Mouse (Mus musculus): ENCODE results near the gene Rptor. TPM values are rescaled to one million over a fixed set of nuclear protein-coding genes. Genes with fewer than 3 reads are reported as not detected.
A peak's percentile ranks its signal among the peaks of the same experiment; 100 is the strongest.

Rptor gene
- total RNA-seq, 2 experiments from 2014 or later = 64.2 to 70.0 TPM

DNA sequence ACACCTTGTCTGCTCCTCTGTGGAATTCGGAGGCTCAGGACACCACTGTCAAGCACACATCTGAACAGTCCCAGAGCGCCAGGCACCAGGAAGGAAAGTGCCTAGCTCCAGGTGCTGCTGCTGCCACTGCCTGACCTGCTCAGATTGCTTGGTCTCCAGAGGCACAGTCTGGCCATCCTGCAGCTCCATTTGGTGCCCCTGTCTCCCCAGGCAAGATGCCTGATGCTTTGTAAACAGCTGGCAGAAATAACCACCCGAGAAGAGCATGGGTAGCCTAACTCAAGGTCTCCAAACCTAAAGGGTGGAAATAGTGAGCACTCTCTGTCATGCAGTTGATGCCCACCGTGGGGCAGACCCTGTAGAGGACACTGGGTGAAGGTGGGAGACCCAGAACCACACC, 311.7 kb downstream of the Rptor start:
- intact Hi-C loops (cut with DNase I) = loop anchor here (5.0 kb wide), 1 partner anchor 188 kb away; no protein-coding TSS in a partner anchor
- peak overlapping the region; percentile 92 for H3K27ac ChIP-seq
- no peak for TF ChIP-seq CTCF (IDR thresholded peaks at IDR 0.05)
- no peak for DNase-seq (ENCODE audit: extremely low spot score in 1 of 2, low spot score in 2 of 2)
- peak overlapping the region; percentile 66 for H3K4me3 ChIP-seq

DNA sequence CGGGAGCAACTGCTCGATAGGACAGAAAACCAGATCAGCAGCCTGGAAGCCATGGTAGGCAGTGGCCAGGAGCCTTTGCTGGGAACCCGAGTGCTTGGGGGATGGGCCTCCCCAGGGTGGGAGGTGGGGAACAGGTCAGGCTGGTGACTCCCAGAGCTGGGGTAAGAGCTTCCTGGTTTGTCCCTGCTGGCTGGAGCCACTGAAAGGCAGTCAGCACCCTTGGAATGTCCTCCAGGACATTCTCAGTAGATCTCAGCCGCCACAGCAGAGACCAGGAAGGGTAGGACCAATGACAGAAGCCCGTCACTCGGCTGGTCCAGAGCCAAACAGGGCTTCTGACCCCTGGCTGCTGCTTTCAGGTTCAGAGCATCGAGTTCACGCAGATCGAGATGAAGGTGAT, 313.0 kb downstream of the Rptor start:
- Histone ChIP-seq H3K4me3 (no peak overlapping the region), H3K27ac (no peak overlapping the region)
- intact Hi-C loops (cut with DNase I) = no loop called here
- no peak for TF ChIP-seq CTCF (IDR thresholded peaks at IDR 0.05)
- DNase-seq (ENCODE audit: extremely low spot score in 1 of 2, low spot score in 2 of 2) = no peak

DNA sequence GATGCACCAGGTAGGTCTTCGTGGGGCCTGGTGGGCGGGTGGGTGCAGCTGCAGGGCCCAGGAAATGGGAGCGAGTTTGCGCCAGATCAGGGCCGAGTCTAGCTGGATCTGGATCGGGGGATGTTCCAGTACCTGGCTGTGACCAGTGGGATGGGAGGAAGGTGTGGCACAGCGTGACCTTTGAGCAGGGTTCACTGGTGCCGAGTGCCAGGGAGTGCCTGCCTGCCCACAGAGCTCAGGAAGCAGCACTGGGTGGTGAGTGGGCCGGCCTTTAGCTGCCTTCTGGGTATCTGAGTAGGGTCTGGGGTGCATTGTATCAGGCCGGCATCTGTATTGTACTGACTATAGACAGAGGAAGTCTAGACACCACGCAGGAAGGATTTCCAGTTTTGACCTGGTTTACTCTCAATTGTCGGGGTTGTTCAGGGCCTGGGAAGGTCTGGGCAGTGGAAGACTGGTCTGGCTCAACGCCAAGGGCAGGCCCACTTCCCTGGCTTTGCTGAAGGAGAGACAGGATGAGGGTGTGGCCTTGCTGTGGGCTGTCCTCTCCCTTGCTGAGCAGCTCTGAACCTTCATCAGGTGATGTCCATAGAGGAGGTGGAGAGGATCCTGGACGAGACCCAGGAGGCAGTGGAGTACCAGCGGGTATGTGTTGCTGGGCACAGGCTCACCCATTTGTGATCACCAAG, 313.5 kb downstream of the Rptor start:
- DNase-seq (ENCODE audit: extremely low spot score in 1 of 2, low spot score in 2 of 2) = no peak
- Histone ChIP-seq H3K27ac (no peak overlapping the region), H3K4me3 (no peak overlapping the region)
- intact Hi-C loops (cut with DNase I) = no loop called here
- TF ChIP-seq CTCF (IDR thresholded peaks at IDR 0.05) = no peak

DNA sequence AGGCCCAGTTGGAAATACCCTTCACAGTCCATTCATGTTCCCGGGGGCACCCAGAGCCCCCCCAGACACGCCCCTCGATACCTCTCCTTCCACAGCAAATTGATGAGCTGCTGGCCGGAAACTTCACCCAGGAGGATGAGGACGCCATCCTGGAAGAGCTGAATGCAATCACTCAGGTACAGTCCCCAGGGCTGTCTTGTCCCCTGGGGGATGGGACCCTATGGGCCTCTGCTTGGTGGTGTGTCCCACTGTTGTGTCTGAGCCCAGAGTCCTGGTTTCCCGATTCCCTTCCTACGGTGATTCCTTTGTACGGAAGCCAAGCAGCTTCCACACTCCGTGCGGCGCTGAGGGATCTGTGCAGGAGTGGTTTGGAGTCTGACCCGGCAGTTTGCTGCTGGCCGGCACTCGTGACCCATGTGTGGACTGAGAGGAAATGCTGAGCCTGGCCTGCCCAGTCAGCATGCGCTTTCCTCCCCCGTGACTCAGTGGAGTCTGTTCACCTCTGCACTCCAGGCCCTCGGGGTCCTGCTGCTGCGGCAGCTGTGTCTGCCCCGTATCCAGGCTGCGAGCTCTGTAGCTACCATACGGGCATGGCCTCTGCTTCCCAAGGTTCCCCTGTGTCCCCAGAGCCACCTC, 314.2 kb downstream of the Rptor start:
- H3K4me3 ChIP-seq = no peak overlapping the region
- no peak for DNase-seq (ENCODE audit: extremely low spot score in 1 of 2, low spot score in 2 of 2)
- intact Hi-C loops (cut with DNase I) = no loop called here
- H3K27ac ChIP-seq = no peak overlapping the region
- no peak for TF ChIP-seq CTCF (IDR thresholded peaks at IDR 0.05)

DNA sequence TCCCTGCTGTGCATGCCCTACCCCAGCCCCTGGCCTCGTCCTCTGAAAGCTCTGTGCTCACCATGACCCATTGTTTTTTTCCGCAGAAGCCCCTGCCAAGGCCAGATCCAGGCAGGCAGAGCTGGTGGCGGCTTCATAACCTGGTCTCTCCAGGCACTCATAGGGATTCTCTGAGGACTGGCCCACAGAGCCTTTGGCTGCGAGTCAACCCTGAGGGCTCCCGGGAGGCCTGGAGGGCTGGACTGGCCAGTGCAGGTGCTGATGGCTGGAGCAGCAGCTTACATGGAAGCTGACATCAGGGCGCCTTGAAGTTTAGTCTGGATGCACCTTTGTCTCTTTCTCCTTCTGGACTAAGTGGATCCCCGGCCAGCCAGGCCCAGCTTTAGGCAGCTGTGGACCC, 315.8 kb downstream of the Rptor start:
- H3K27ac ChIP-seq = no peak overlapping the region
- H3K4me3 ChIP-seq = no peak overlapping the region
- intact Hi-C loops (cut with DNase I) = no loop called here
- DNase-seq (ENCODE audit: extremely low spot score in 1 of 2, low spot score in 2 of 2) = no peak
- no peak for TF ChIP-seq CTCF (IDR thresholded peaks at IDR 0.05)

DNA sequence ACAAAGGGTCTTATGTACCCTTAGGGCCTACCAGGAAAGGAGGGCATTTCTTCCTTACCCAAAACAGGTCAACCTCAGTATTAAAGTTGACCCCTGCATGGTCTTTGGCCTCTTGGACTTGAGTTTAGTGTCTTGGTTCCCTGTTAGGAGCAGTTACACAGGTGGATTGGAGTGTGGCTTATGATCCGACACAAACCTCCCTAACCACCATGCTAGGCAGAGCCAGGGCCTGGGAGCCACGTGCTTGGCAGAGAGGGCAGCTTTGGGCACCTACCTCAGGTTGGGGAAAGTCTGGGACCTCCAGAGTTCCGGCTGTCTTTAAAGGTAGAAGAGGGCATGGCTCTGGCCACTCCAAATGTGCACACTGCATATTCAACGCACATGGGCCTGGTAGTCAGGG, 316.7 kb downstream of the Rptor start:
- TF ChIP-seq CTCF (IDR thresholded peaks at IDR 0.05) = no peak
- H3K27ac ChIP-seq = no peak overlapping the region

DNA sequence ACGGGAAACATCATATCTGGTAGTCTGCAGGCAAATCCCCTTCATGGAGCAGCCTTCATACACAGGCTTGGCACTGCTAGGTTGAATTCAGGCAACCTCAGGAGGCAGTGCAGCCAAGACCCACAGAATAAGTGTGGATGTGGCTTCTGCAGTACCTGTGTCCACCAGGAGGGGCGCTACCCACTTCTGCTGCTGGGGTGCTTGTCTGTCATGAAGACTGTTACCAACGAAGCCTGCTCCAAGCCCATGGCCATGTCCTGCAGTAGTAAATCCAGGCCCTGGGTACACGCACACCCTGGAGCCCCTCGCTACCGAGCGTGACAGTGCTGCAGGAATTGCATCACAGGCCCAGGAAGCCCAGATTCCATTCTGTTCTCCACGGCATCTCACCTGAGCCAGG, 317.2 kb downstream of the Rptor start:
- Histone ChIP-seq H3K27ac (no peak overlapping the region), H3K4me3 (no peak overlapping the region)
- intact Hi-C loops (cut with DNase I) = loop anchor here (5.0 kb wide), 1 partner anchor 162 kb away; no protein-coding TSS in a partner anchor
- TF ChIP-seq CTCF (IDR thresholded peaks at IDR 0.05) = peak; percentile 93
- DNase-seq (ENCODE audit: extremely low spot score in 1 of 2, low spot score in 2 of 2) = peak in 1 of 2 experiments; percentile 71

More for the DNA sequence above, 316.7 kb downstream of the Rptor start:
- intact Hi-C loops (cut with DNase I) = no loop called here
- DNase-seq (ENCODE audit: extremely low spot score in 1 of 2, low spot score in 2 of 2) = no peak
- no peak overlapping the region for H3K4me3 ChIP-seq

DNA sequence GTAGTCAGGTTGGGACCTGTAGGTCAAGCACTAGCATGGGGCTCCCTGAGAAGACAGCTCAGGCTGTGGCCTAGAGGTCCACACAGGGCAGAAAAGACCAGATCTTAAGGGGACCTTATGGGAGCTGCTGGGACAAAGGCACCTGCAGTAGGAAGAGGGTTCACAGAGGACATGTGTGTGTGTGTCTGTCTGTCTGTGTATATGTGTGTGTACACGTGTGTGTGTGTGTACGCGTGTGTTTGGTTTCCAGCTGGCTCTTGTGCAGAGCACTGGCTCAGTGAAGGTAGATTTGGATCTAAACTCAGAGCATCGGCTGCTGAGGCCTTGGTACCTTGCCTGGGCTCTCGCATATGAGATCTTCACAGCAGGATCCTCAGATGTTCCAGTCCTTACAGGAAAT, 318.0 kb downstream of the Rptor start:
- intact Hi-C loops (cut with DNase I) = loop anchor here (5.0 kb wide), 1 partner anchor 162 kb away; no protein-coding TSS in a partner anchor
- DNase-seq (ENCODE audit: extremely low spot score in 1 of 2, low spot score in 2 of 2) = no peak
- TF ChIP-seq CTCF (IDR thresholded peaks at IDR 0.05) = no peak
- Histone ChIP-seq H3K4me3 (no peak overlapping the region), H3K27ac (no peak overlapping the region)

DNA sequence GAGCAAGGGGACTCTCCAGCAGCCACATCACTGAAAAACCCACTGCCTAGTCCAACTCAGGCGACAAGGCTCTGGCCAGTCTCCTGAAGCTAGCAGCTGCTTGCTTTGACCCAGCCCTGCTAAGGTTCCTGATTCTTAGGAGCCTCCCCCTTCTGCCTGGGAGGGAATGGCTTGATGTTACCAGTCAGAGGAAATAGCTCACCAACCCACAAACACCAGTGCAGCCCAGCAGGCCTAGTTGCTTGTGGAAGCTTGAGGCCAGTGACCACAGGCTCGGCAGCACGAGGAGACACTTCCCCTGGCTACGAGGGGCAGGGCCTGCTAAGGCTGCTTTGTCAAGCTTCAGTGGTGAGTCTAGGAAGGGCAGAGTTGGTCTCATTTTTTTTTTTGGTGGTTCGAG, 322.5 kb downstream of the Rptor start:
- H3K27ac ChIP-seq = no peak overlapping the region
- no peak overlapping the region for H3K4me3 ChIP-seq
- intact Hi-C loops (cut with DNase I) = no loop called here
- TF ChIP-seq CTCF (IDR thresholded peaks at IDR 0.05) = no peak
- no peak for DNase-seq (ENCODE audit: extremely low spot score in 1 of 2, low spot score in 2 of 2)

DNA sequence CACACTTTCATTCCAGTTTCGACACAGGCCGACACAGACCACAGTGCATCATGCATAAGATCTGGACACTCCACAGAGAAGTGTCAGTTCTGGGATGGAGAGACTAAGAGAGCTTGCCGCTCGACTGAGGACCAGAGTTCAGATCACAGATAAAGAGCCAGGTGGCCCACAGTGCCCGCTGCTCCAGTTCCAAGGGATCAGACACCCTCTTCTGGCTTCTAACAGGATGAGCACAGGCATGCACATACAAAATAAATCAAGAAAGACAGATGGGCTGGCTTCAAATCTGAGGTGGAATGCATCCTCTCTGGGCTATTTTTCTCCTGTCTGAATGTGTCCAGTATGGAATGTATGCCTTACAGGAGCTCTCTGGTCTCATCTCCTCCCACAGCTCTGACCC, 324.1 kb downstream of the Rptor start:
- TF ChIP-seq CTCF (IDR thresholded peaks at IDR 0.05) = no peak
- no peak for DNase-seq (ENCODE audit: extremely low spot score in 1 of 2, low spot score in 2 of 2)
- intact Hi-C loops (cut with DNase I) = no loop called here
- Histone ChIP-seq H3K27ac (no peak overlapping the region), H3K4me3 (no peak overlapping the region)

DNA sequence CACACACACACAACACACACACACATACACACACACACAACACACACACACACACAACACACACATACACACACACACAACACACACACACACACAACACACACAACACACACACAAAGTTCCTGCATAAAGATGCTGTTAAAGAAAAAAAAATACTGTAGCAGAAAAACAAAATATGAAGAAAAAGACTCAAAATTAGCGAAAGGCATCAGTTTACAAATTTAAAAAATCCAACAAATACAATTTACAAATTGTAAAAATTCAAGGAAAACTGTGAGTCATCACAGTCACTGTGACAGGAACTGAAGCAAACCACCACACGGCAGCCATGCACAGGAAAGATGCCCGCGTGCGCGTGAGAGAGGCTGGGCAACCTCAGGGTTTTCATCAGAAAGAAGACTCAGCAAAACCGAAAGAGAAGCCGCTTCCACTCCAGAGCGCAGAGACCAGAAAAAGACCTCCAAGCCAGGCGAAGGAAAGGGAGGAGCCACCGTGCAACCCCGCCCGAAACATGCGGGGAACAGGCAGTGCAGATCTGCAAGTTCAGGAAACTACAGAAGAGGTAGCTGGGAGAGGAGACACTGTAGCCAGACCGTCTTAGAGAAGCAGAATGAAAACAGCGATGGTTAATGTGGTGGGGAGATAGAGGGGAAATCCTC, 325.4 kb downstream of the Rptor start:
- DNase-seq (ENCODE audit: extremely low spot score in 1 of 2, low spot score in 2 of 2) = no peak
- Histone ChIP-seq H3K27ac (0 out of 2 replicates have a peak overlapping the region, but pooled peaks have one; percentile 1), H3K4me3 (peak overlapping the region; percentile 35)
- no peak for TF ChIP-seq CTCF (IDR thresholded peaks at IDR 0.05)
- intact Hi-C loops (cut with DNase I) = no loop called here

DNA sequence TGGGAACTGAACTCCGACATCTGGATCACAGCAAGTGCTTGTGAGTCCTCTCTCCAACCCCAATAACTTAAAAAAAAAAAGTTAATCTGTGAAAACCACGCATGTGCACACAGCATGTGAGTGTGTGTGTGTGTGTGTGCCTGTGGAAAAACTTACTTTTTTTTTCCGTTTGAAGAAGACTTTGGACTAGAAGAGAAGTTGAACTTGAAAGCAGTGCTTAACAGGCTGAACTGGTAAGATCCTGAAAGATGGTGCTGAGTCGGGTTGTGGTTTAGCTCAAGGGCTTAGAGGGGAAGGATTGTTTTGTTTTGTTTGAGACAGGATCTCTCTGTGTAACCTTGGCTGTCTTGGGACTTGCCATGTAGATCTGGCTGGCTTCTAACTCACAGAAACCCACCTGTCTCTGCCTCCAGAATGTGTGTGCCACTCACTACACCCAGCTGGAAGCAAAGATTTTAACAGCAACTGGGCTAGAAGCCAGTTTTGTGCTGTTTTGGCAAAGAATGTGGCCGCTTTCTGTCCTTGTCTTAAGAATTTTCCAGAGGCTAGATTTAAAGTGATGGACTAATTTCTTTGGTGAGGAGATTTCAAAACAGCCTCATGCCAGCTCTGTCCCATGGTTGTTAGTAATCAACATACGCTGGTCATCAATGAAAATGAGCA, 327.0 kb downstream of the Rptor start:
- intact Hi-C loops (cut with DNase I) = loop anchor here (5.0 kb wide), 1 partner anchor 173 kb away; no protein-coding TSS in a partner anchor
- TF ChIP-seq CTCF (IDR thresholded peaks at IDR 0.05) = no peak
- Histone ChIP-seq H3K4me3 (no peak overlapping the region), H3K27ac (no peak overlapping the region)
- DNase-seq (ENCODE audit: extremely low spot score in 1 of 2, low spot score in 2 of 2) = no peak
